Mouse (Mus musculus) monocyte, adult 5-6 weeks (primary cell): ENCODE results near the gene Pou2af1. TPM values are rescaled to one million over a fixed set of nuclear protein-coding genes. Genes with fewer than 3 reads are reported as not detected.

Experiments
- total RNA-seq: library from RNA; stranded (forward); fragments of 200-1000, 200-491, 200-594 nt; gene quantifications from 3 replicates; pipeline ENCODE4 v1.2.3, GENCODE M21; 2017

Gene Pou2af1
- total RNA-seq, 1 experiment from 2014 or later: 31.5 TPM

Other genes with a start within 250 kb of the Pou2af1 start
- gene Sik2, start 204.6 kb upstream of the Pou2af1 start, total RNA-seq: 15.6 to 35.3 TPM (median 18.4 TPM) in 3 replicates
- gene Btg4, start 152.8 kb upstream of the Pou2af1 start, total RNA-seq: 0.78 TPM in 1 of 3 replicates, not detected in the others
- 0.43 to 6.0 TPM in 2 of 3 replicates, not detected in the other for gene Layn, start 136.6 kb upstream of the Pou2af1 start, total RNA-seq
- not detected in 3 replicates for gene 4833427G06Rik, start 111.6 kb upstream of the Pou2af1 start, total RNA-seq
- not detected in 3 replicates for gene Gm32742, start 48.2 kb upstream of the Pou2af1 start, total RNA-seq
- not detected in 3 replicates for gene Colca2, start 64.9 kb downstream of the Pou2af1 start, total RNA-seq
- 1.2 TPM in 1 of 3 replicates, not detected in the others for gene 1810046K07Rik, start 115.2 kb downstream of the Pou2af1 start, total RNA-seq